Mouse (Mus musculus): Measurements from ENCODE around the gene Osgep. TPM values are rescaled to one million over a fixed set of nuclear protein-coding genes. Genes with fewer than 3 reads are reported as not detected.

Osgep gene
- total RNA-seq, 1 experiment: 19.1 TPM

DNA sequence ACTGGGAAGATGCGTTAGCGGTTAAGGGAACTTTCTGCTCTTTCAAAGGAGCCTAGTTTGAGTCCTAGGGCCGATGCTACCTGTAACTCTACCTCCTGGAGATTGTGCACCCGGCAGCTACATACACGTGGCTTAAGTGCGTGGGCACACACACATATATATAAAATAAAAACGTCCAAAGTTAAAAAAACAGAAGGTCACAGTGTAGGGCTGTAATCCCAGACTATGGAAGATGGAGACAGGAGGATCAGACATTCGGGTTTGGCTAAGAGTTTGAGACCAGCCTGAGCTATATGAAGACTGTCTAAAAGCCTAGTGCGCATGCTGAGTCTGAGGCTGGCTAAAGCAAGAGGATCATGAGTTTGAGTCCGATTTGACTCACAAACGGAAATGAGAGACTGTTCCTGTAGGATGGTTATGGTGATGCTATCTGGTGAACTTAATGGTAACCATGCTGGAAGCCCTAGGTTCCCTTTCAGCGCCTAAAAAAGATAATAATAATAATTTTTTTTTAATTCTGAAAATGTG lies 6.9 kb upstream of the Osgep start:
- Histone ChIP-seq H3K9me3 (ENCODE audit: control insufficient read depth, insufficient read depth, low read depth, low read length) (no peaks in the 10 kb centered on the region), H3K4me1 (ENCODE audit: control insufficient read depth in 2 of 2, insufficient read depth in 2 of 2, low read length in 2 of 2, poor library complexity in 1 of 2) (peaks cover 4 to 7% of the 10 kb centered on the region in 2 experiments; a peak in 3 of 4 replicates), H3K27ac (ENCODE audit: insufficient read depth, low read depth, low read length, poor library complexity, severe bottlenecking) (peak overlapping the region; percentile 95), H3K4me3 (ENCODE audit: insufficient read depth in 1 of 2, low read depth in 1 of 2, low read length in 2 of 2, poor library complexity in 1 of 2, severe bottlenecking in 1 of 2) (peak overlapping the region; percentile 72 to 77), H3K9ac (ENCODE audit: insufficient read depth, low read depth, low read length, poor library complexity, severe bottlenecking) (peak overlapping the region; percentile 88), H3K36me3 (ENCODE audit: control insufficient read depth, insufficient read depth, low read length, poor library complexity, severe bottlenecking) (peaks cover 26% of the 10 kb centered on the region)
- TF ChIP-seq HCFC1 (IDR thresholded peaks at IDR 0.05; ENCODE audit: borderline replicate concordance, insufficient read depth, low read length) (no peak), ZC3H11A (IDR thresholded peaks at IDR 0.05; ENCODE audit: borderline replicate concordance, low read depth, low read length) (no peak), CHD2 (IDR thresholded peaks at IDR 0.05; ENCODE audit: low read depth, low read length) (no peak)
- DNase-seq (ENCODE audit: low read depth, low spot score): no peak
- in situ Hi-C loops (cut with MboI; ENCODE audit: low sequenced_read_pairs in 2 of 2, unreplicated experiment in 2 of 2): no loop called here

DNA sequence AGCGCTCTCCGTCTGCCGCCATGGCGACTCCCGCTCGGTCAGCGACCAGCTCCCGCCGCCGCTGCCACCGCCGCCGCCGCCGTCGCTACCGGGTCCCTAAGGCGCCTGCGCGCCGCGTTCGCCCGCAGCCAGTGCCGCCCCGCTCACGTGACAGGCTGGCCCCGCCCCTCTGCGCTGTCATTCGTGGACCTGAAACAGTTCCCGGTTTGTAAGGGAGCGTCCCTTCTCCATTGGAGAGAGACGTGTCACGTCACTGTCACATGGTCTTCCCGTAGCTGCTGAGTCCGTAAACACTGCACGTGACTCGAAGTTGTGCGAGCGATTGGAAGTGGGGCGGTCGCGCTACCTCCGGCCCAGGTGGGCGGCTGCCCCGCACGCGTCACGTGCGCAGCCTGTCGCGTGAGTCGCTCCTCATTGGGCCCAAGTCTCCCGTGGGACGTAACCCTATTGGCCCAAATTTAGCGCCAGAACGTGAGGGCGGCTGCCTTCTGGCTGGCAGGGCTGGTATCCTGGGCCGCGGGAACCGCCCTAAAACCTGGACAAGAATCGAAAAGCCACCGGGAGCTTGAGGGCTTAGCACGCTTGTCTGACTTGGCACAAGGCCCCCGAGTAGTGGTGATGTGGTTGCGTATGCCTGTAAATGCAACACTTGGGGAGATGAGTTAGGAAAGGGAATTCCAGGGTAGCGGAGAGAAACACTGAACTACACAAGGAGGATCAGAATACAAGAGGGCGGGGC lies 6.2 kb upstream of the Osgep start, which contains the start of the genes Pip4p1 and Pnp:
Gene Pip4p1 (minus strand): TSS at position 103 of the 739 bp plus-strand sequence.
Gene Pnp (plus strand): TSS at position 329 of the 739 bp plus-strand sequence.
- H3K27ac ChIP-seq (ENCODE audit: insufficient read depth, low read depth, low read length, poor library complexity, severe bottlenecking): peak within 1 kb of the TSS; percentile 95
- TF ChIP-seq ZNF384 (IDR thresholded peaks at IDR 0.05; ENCODE audit: low read depth, low read length): no peak
- TF ChIP-seq MAFK (IDR thresholded peaks at IDR 0.05; ENCODE audit: insufficient read depth, low read depth, low read length): peak; percentile 62; the same call in 1 of the 2 replicates
- peak; percentile 40; the same call in 1 of the 2 replicates for TF ChIP-seq CHD2 (IDR thresholded peaks at IDR 0.05; ENCODE audit: low read depth, low read length)
- peak within 1 kb of the TSS; percentile 90 for H3K9ac ChIP-seq (ENCODE audit: insufficient read depth, low read depth, low read length, poor library complexity, severe bottlenecking)
- in situ Hi-C loops (cut with MboI; ENCODE audit: low sequenced_read_pairs in 2 of 2, unreplicated experiment in 2 of 2): no loop called here
- peak within 1 kb of the TSS; percentile 77 to 90 for H3K4me3 ChIP-seq (ENCODE audit: insufficient read depth in 1 of 2, low read depth in 1 of 2, low read length in 2 of 2, poor library complexity in 1 of 2, severe bottlenecking in 1 of 2)
- DNase-seq (ENCODE audit: low read depth, low spot score): peak; percentile 95
- H3K4me1 ChIP-seq (ENCODE audit: control insufficient read depth in 2 of 2, insufficient read depth in 2 of 2, low read length in 2 of 2, poor library complexity in 1 of 2): peaks cover 4 to 7% of the 10 kb centered on the region in 2 experiments; a peak in 3 of 4 replicates
- H3K9me3 ChIP-seq (ENCODE audit: control insufficient read depth, insufficient read depth, low read depth, low read length): no peaks in the 10 kb centered on the region
- peaks cover 31% of the 10 kb centered on the region for H3K36me3 ChIP-seq (ENCODE audit: control insufficient read depth, insufficient read depth, low read length, poor library complexity, severe bottlenecking)

DNA sequence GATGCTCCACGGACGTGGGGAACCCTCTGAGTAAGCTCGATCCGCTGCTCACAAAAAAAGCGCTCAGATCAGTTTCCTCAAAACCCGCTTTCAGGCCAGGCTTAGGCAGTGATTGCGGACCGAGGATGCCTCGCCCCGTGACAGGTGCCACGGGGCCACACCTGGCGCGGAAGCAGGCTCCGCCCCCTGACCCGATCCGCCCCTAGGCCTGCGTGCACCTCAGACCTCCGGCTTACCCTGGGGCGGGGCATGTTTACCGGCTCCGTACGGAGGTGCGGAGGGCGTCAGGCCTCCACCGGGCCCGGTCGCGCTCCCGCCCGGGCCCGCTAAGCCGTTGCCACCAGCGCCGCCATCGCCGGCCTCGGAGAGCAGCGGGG lies 5.7 kb upstream of the Osgep start:
- Histone ChIP-seq H3K4me3 (ENCODE audit: insufficient read depth in 1 of 2, low read depth in 1 of 2, low read length in 2 of 2, poor library complexity in 1 of 2, severe bottlenecking in 1 of 2) (peak overlapping the region; percentile 77 to 90), H3K36me3 (ENCODE audit: control insufficient read depth, insufficient read depth, low read length, poor library complexity, severe bottlenecking) (peaks cover 31% of the 10 kb centered on the region), H3K9me3 (ENCODE audit: control insufficient read depth, insufficient read depth, low read depth, low read length) (no peaks in the 10 kb centered on the region), H3K27ac (ENCODE audit: insufficient read depth, low read depth, low read length, poor library complexity, severe bottlenecking) (peak overlapping the region; percentile 90), H3K4me1 (ENCODE audit: control insufficient read depth in 2 of 2, insufficient read depth in 2 of 2, low read length in 2 of 2, poor library complexity in 1 of 2) (peaks cover 4 to 7% of the 10 kb centered on the region in 2 experiments; a peak in 3 of 4 replicates), H3K9ac (ENCODE audit: insufficient read depth, low read depth, low read length, poor library complexity, severe bottlenecking) (peak overlapping the region; percentile 90)
- in situ Hi-C loops (cut with MboI; ENCODE audit: low sequenced_read_pairs in 2 of 2, unreplicated experiment in 2 of 2): no loop called here
- DNase-seq (ENCODE audit: low read depth, low spot score): no peak
- TF ChIP-seq ZC3H11A (IDR thresholded peaks at IDR 0.05; ENCODE audit: borderline replicate concordance, low read depth, low read length): no peak
- TF ChIP-seq HCFC1 (IDR thresholded peaks at IDR 0.05; ENCODE audit: borderline replicate concordance, insufficient read depth, low read length): no peak
- no peak for TF ChIP-seq MAFK (IDR thresholded peaks at IDR 0.05; ENCODE audit: insufficient read depth, low read depth, low read length)
- TF ChIP-seq ZNF384 (IDR thresholded peaks at IDR 0.05; ENCODE audit: low read depth, low read length): no peak
- TF ChIP-seq CHD2 (IDR thresholded peaks at IDR 0.05; ENCODE audit: low read depth, low read length): no peak

DNA sequence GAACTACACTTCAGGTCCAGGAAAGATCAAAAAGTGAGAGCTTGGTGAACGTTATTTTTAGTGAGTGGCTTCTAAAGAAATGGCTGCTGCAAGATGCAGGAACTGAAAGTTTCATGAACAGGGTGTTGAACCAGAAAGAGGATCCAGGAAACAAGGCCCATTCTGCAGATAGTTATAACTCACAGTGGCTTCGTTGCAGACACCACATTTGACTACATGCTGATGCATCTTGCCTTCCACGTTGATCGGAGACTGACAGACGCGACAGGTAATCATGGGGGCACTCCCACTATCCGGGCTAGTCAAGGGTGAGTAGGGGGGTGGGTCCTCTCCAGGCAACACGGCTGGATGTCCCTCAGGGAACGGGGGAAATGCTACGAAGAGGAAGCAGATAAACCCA lies 5.3 kb upstream of the Osgep start:
- peak overlapping the region; percentile 90 for H3K27ac ChIP-seq (ENCODE audit: insufficient read depth, low read depth, low read length, poor library complexity, severe bottlenecking)
- in situ Hi-C loops (cut with MboI; ENCODE audit: low sequenced_read_pairs in 2 of 2, unreplicated experiment in 2 of 2): no loop called here
- H3K4me3 ChIP-seq (ENCODE audit: insufficient read depth in 1 of 2, low read depth in 1 of 2, low read length in 2 of 2, poor library complexity in 1 of 2, severe bottlenecking in 1 of 2): peak overlapping the region; percentile 77 to 90
- peaks cover 4 to 7% of the 10 kb centered on the region in 2 experiments; a peak in 3 of 4 replicates for H3K4me1 ChIP-seq (ENCODE audit: control insufficient read depth in 2 of 2, insufficient read depth in 2 of 2, low read length in 2 of 2, poor library complexity in 1 of 2)
- H3K36me3 ChIP-seq (ENCODE audit: control insufficient read depth, insufficient read depth, low read length, poor library complexity, severe bottlenecking): peaks cover 31% of the 10 kb centered on the region
- H3K9me3 ChIP-seq (ENCODE audit: control insufficient read depth, insufficient read depth, low read depth, low read length): no peaks in the 10 kb centered on the region
- no peak for TF ChIP-seq ZC3H11A (IDR thresholded peaks at IDR 0.05; ENCODE audit: borderline replicate concordance, low read depth, low read length)
- TF ChIP-seq HCFC1 (IDR thresholded peaks at IDR 0.05; ENCODE audit: borderline replicate concordance, insufficient read depth, low read length): no peak
- TF ChIP-seq MAFK (IDR thresholded peaks at IDR 0.05; ENCODE audit: insufficient read depth, low read depth, low read length): no peak
- 0 out of 2 replicates have a peak, but pooled peaks have one; percentile 16 for TF ChIP-seq CHD2 (IDR thresholded peaks at IDR 0.05; ENCODE audit: low read depth, low read length)
- no peak for TF ChIP-seq ZNF384 (IDR thresholded peaks at IDR 0.05; ENCODE audit: low read depth, low read length)
- H3K9ac ChIP-seq (ENCODE audit: insufficient read depth, low read depth, low read length, poor library complexity, severe bottlenecking): peak overlapping the region; percentile 90
- no peak for DNase-seq (ENCODE audit: low read depth, low spot score)

Data from ES-E14 (cell line).